Mouse (Mus musculus): ENCODE data around the gene Rap2a.
A peak's percentile ranks its signal among the peaks of the same experiment; 100 is the strongest.

Rap2a gene

DNA sequence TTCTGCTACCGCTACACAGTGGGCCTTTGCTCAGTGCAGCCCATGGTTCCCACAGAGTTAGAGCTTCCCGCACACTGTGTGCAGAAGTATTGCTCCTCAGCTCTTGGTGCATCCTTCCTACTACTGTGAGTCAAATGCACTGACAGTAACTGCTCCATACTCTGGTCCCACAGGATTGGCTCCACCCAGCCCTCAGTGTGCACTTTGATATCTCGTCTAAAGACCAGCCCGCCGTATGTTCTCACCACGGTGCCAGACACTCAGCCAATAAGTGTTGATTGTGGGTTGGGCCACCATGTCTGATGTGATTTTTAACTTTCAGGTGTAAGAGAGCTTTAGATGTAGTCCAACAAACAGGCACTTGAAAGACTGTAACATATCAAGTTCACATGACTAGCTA lies 21.4 kb downstream of the Rap2a start:
- DNase-seq (ENCODE audit: low read depth, low spot score): no peak

DNA sequence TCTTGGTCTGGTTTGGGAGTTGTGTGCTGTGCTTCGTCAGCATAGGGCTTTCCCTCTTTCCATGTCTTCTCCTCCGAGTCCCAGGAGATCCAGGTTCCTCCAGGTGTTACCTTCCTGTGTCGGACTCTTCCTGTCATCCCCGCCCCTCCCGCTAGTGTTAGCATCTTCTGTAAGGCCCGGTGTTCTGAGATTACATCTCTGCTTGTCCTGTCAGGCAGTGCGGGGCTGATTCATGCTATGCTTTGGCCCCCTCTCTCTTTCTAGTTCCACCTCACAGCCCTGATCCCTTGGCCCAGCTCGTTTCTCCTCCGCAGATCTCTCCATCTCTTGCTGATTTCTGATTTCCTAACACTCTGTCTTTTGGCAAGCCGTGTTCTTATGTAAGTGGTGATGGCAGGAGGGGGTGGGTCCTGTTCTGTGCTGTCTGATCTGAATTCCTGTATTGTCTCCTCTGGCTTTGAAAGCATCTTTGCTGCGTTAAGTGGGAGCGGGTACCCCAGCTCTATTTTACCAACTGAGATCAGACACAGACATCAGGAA lies 21.8 kb downstream of the Rap2a start:
- no peak for DNase-seq (ENCODE audit: low read depth, low spot score)

DNA sequence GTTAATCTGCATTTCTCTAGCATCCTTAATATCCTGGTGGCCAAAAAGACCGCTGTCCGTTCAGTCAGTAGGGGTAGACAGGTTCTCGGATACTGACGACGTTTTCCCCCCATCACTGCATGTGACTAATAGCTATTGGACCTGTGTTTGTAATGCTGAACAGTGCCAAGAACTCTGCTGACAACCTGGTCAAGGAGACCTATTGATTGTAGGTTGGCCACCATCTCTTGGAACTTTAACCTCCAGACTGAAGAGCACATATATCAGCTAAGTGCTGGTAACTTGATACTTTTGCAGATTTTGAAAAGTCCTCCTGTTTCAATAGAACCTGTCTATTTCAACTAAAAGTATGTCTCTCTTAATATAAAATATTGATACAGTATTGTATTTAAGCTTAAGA lies 22.5 kb downstream of the Rap2a start:
- no peak for DNase-seq (ENCODE audit: low read depth, low spot score)

DNA sequence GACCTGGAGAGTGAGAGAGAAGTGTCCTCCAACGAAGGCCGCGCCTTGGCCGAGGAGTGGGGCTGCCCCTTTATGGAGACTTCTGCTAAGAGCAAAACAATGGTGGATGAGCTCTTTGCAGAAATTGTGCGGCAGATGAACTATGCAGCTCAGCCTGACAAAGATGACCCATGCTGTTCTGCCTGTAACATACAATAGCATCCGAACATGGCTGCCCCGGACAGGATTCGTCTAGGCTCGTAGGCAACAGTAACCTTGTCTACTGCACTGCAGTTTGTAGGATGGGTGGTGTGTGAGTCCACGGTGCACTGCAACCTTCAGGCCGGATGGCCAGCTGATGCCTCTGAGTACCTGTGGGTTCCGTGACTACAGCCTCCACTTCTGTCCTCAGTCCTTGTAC lies 25.4 kb downstream of the Rap2a start:
- no peak for DNase-seq (ENCODE audit: low read depth, low spot score)

DNA sequence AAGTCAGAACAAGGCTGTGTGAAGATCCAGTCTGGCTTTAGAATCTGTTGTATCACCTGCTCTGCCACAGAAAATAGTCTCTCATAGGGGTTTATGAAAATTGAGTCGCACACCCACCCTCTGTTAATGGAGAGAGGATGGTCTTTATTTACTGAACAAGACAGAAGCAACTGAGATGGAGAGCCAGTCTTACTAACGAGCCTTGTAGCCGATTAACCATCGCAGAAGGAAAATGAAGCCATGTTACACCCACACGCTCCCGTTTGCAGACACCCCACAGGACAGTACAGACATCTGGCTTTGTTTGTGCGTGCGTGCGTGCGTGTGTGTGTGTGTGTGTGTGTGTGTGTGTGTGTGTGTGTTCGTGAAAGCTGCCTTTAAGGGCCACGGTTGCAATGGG lies 26.2 kb downstream of the Rap2a start:
- DNase-seq (ENCODE audit: low read depth, low spot score): no peak

DNA sequence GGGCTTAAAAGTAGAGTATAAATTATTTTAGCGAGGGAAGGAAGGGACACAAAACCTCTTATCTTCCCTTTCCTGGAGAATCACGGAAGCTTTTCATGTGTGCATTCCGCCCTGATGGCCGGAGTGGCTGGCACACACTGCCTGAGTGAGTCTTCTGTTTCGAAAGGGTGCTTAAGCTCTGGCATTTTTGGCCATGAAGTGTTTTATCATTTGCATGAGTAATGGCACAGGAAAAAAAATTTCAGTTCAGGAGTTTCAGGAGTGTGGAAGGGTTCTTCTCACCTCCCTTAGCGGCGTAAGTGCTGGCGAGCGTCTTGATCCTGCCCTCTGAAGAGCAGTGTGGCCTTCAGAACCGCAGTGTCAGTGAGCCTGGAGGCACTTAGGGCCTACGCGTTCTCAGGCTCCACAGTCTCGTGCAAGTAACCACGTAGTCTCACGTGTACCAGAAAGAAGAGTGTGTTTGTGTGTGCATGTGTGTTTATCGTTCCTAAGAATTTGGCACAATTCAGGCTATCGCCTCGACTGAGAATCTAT lies 26.8 kb downstream of the Rap2a start:
- DNase-seq (ENCODE audit: low read depth, low spot score): no peak

- DNase-seq (ENCODE audit: low read depth, low spot score): no peak
Measured at GRCm38 (mm10) chr14:120505918-120506317, 27.7 kb downstream of the Rap2a start.

GRCm38 (mm10) chr14:120507516-120507915 lies 29.3 kb downstream of the Rap2a start:
- peak; percentile 13 for DNase-seq (ENCODE audit: low read depth, low spot score)

GRCm38 (mm10) chr14:120508566-120509365 lies 30.5 kb downstream of the Rap2a start:
- DNase-seq (ENCODE audit: low read depth, low spot score): no peak

DNA sequence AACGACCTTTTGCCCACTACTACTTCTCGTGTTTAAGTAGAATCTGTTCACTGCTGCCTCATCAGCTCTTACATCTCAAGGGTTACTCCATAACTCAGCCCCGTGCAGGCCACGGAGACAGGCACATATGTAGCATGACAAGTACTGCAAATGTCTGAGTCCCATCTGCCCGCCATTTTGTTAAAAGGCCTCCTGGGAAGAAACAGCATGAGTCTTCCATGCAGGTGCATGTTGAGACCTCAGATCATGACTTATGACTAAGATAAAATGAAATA lies 31.1 kb downstream of the Rap2a start:
- no peak for DNase-seq (ENCODE audit: low read depth, low spot score)

GRCm38 (mm10) chr14:120511821-120512220 lies 33.6 kb downstream of the Rap2a start:
- DNase-seq (ENCODE audit: low read depth, low spot score): no peak

- no peak for DNase-seq (ENCODE audit: low read depth, low spot score)
Measured at GRCm38 (mm10) chr14:120514821-120515271, 36.6 kb downstream of the Rap2a start.

DNA sequence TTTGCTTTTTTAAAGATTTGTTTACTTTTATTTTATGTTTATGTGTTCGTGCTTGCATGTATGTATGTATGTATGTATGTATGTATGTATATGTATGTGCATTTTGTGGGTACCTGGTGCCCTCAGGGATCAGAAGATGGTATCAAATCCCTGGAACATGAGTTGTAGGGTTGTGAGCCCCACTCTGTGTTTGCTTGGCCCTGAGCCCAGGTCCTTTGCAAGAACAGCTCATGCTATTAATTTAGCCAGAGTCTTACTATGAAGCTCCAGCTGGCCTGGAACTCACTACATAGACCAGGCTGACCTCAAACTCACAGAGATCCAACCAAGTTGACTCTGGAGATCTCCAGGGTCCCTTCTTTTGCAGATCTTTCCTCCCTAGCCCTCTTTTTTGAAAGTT lies 37.1 kb downstream of the Rap2a start:
- DNase-seq (ENCODE audit: low read depth, low spot score): no peak

GRCm38 (mm10) chr14:120518706-120519105 lies 40.5 kb downstream of the Rap2a start:
- DNase-seq (ENCODE audit: low read depth, low spot score): no peak

GRCm38 (mm10) chr14:120519921-120520320 lies 41.7 kb downstream of the Rap2a start:
- DNase-seq (ENCODE audit: low read depth, low spot score): no peak

- DNase-seq (ENCODE audit: low read depth, low spot score): no peak
Measured at GRCm38 (mm10) chr14:120520843-120521242, 42.6 kb downstream of the Rap2a start.

- no peak for DNase-seq (ENCODE audit: low read depth, low spot score)
Measured at GRCm38 (mm10) chr14:120523296-120523695, 45.1 kb downstream of the Rap2a start.

DNA sequence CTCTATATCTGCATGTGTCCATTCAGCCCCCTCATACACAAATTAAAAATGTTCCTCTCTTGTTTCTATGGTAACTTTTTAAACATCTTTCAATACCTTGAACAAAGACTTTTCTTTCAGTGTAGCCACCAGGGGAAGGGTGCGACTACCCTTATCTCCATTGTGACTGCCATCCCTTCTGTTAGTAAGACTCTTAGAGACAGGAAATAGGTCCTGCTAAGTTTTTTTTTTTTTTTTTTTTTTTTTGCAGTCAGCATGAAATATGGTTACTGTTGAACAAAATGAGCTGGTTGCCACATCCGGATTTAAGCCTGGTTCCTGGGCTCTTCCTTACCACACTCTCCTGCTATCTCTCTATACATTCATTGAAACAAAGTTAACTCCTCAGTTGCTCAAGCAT lies 47.4 kb downstream of the Rap2a start:
- no peak for DNase-seq (ENCODE audit: low read depth, low spot score)

DNA sequence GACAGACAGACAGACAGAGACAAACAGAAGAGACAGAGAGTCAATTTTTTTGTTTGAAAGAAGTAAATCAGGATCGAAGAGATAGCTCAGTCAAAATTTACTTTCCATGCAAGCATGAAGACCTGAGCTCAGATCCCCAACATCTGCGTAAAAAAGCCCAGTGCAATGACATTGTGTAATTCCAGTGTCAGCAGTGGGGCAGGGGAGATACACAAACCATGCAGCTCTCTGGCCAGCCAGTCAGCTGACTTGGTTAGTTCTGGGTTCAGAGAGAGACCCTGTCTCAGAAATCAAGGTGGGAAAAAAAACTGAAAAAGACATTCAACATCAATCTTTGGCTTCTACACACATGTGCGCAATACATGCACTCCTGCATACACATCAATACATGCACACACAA lies 55.1 kb downstream of the Rap2a start:
- no peak for DNase-seq (ENCODE audit: low read depth, low spot score)

DNA sequence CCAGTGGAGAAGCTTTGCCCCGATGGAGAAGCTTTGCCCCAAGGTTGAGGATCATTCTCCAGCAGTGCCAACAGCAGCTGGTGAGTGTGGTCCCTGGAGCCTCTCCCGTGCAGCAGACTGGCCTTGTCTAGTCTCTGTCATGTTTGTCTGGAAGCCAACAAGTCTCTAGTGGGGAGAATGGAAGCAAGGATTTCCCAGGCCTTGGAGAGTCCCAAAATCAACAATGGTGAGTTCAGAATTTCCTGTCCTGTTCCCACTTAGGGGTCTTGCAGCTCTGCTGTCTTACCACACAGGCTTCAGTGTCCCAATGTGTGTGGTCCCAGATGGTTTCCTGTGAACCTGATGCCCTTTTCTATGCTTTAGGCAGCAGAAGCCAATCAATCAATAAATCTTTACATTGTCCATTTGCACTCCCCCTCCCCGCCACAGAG lies 56.6 kb downstream of the Rap2a start:
- no peak for DNase-seq (ENCODE audit: low read depth, low spot score)

DNA sequence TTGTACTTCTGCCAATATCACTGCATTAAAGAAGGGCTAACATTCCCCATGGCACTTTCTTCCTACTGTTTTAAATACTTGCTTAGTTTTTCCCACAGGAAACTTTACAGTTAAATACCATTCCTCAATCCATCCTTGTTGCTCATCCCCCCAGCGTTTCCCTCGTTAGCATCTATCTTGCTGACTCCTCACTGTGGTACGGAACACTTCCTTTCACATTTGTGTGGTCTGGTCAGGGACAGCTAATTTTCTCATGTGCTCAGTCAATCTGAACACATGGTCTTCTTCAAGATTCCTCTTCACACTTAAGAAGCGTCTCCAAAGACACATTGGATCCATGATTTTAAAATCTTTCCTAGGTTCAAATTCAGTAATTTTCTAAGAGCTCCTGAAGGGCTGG lies 57.2 kb downstream of the Rap2a start:
- DNase-seq (ENCODE audit: low read depth, low spot score): no peak

GRCm38 (mm10) chr14:120535924-120536323 lies 57.7 kb downstream of the Rap2a start:
- DNase-seq (ENCODE audit: low read depth, low spot score): no peak

DNA sequence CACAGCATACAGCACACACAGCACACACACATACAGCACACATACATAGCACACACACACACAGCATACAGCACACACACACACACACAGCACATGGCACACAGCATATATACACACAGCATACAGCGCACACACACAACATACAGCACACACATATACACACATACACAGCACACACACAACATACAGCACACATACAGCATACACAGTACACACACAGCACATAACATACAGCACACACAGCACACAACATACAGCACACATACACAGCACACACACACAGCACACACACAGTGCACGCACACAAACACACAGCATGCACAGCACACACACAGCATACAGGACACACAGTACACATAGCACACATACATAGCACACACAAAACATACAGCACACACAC lies 60.9 kb downstream of the Rap2a start:
- DNase-seq (ENCODE audit: low read depth, low spot score): no peak

All from mesoderm, embryonic 11.5 days (tissue).